Mouse (Mus musculus) retina, adult 2 months (tissue): ENCODE measurements at regions not wholly inside any gene's neighbourhood (a gene's known extent, or its start where the extent isn't known, plus 50 kb on each side); places are given as distances from the start of the nearest gene placed in this dataset.

ENCODE experiments used
- DNase-seq: peaks from one replicate; pipeline ENCODE4 v3.0.0-alpha.2; 2012; ENCODE audit warnings: low read depth, low spot score

GRCm38 (mm10) chr3:129449928-129450327, 82.2 kb upstream of the Elovl6 start:
- no peak for DNase-seq

GRCm38 (mm10) chr3:129450671-129451070, 81.5 kb upstream of the Elovl6 start:
- DNase-seq: no peak

- DNase-seq: no peak
These were observed 62.1 kb upstream of the Elovl6 start for GRCm38 (mm10) chr3:129470088-129470487.

- DNase-seq: no peak
These were observed 60.8 kb upstream of the Elovl6 start for GRCm38 (mm10) chr3:129471332-129471731.

GRCm38 (mm10) chr3:129472008-129472407, 60.1 kb upstream of the Elovl6 start:
- no peak for DNase-seq

- no peak for DNase-seq
These were observed 57.7 kb upstream of the Elovl6 start for GRCm38 (mm10) chr3:129474451-129474850.

- no peak for DNase-seq
These were observed 55.9 kb upstream of the Elovl6 start for GRCm38 (mm10) chr3:129476250-129476649.

GRCm38 (mm10) chr3:129478093-129478492, 54.1 kb upstream of the Elovl6 start:
- DNase-seq: no peak

- DNase-seq: no peak
These were observed 50.9 kb upstream of the Elovl6 start for GRCm38 (mm10) chr3:129481293-129481692.
